Mouse (Mus musculus): Measurements from ENCODE around the gene Dcst1. TPM values are rescaled to one million over a fixed set of nuclear protein-coding genes. Genes with fewer than 3 reads are reported as not detected.
A peak's percentile ranks its signal among the peaks of the same experiment; 100 is the strongest.

The Dcst1 gene
- total and polyA plus RNA-seq, 2 experiments from 2014 or later = 0.29 to 0.50 TPM

DNA sequence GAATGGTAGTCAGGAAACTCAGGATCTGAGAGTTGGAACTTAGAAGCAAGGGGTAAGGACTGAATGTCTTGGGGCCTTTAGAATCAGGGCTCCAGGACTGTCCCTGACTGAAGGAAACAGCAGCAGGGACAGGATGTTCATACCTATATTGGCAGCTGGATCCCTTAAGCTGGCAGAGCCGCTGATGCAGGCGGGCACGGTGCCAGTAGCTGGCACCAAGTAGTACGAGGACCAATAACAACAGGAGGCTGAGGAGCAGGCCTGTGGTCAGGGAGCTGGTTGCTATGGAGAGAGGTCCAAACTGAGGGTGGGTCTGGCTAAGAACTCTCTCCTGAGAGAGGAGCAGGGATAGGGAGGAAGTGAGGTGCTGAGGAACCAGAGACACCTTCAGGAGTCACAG is 23.3 kb downstream of the Dcst1 start:
- H3K4me3 ChIP-seq (ENCODE audit: low read depth, low read length) = no peak overlapping the region
- WGBS = 70% methylated on average over 4 of the region's 4 CpGs
- H3K9me3 ChIP-seq (replicated peaks; ENCODE audit: control insufficient read depth, low read length) = no peaks in the 10 kb centered on the region
- H3K4me1 ChIP-seq (ENCODE audit: control insufficient read depth, insufficient read depth) = peaks cover 4% of the 10 kb centered on the region
- no peak overlapping the region for H3K27ac ChIP-seq (ENCODE audit: low read depth)
- DNase-seq (ENCODE audit: low spot score) = no peak
- H3K36me3 ChIP-seq (replicated peaks; ENCODE audit: control insufficient read depth, insufficient read depth, low read length) = peaks cover 22% of the 10 kb centered on the region
- no peak overlapping the region for H3K4me2 ChIP-seq (ENCODE audit: low read depth, low read length)
- TF ChIP-seq CTCF (IDR thresholded peaks at IDR 0.05; ENCODE audit: low read depth) (no peak), EP300 (IDR thresholded peaks at IDR 0.05; ENCODE audit: low read depth) (no peak)
- peaks cover 7% of the 10 kb centered on the region for H3K27me3 ChIP-seq (ENCODE audit: control insufficient read depth, insufficient read depth, low read length)
- no peak for ATAC-seq (ENCODE audit: insufficient read depth, low read depth)
- H3K9ac ChIP-seq (replicated peaks; ENCODE audit: low read depth, low read length) = no peak overlapping the region

DNA sequence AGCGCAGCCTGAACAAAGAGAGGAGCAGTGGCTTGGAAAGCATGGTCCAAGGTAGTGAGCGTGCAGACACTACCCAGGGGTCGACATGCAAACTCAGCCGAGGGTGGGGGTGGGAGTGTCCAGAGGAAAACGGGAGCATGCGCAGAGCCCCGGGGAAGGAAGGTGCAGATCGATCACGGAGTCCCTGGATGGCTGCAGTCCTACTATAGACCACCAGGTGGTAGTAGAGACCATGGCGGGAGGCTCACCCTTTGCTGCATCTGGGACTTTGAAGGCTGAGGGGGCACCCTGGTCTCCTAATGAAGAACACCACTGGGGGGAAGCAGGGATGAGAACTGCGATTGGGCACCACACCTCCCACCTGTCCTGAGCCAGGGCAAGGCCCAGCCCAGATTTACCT is 24.6 kb downstream of the Dcst1 start:
- no peak for TF ChIP-seq EP300 (IDR thresholded peaks at IDR 0.05; ENCODE audit: low read depth)
- peak; percentile 93 for TF ChIP-seq CTCF (IDR thresholded peaks at IDR 0.05; ENCODE audit: low read depth)
- Histone ChIP-seq H3K27me3 (ENCODE audit: control insufficient read depth, insufficient read depth, low read length) (peaks cover 7% of the 10 kb centered on the region), H3K9ac (replicated peaks; ENCODE audit: low read depth, low read length) (no peak overlapping the region), H3K9me3 (replicated peaks; ENCODE audit: control insufficient read depth, low read length) (no peaks in the 10 kb centered on the region), H3K4me2 (ENCODE audit: low read depth, low read length) (peak overlapping the region; percentile 16; the same call in 1 of the 2 replicates), H3K4me1 (ENCODE audit: control insufficient read depth, insufficient read depth) (peaks cover 5% of the 10 kb centered on the region), H3K27ac (ENCODE audit: low read depth) (no peak overlapping the region), H3K4me3 (ENCODE audit: low read depth, low read length) (no peak overlapping the region), H3K36me3 (replicated peaks; ENCODE audit: control insufficient read depth, insufficient read depth, low read length) (peaks cover 18% of the 10 kb centered on the region)
- DNase-seq (ENCODE audit: low spot score) (no peak), ATAC-seq (ENCODE audit: insufficient read depth, low read depth) (no peak)
- 9% methylated on average over 11 of the region's 11 CpGs for WGBS

- Histone ChIP-seq H3K9ac (replicated peaks; ENCODE audit: low read depth, low read length) (no peak overlapping the region), H3K36me3 (replicated peaks; ENCODE audit: control insufficient read depth, insufficient read depth, low read length) (peaks cover 8% of the 10 kb centered on the region; the same call in 1 of the 2 replicates), H3K27ac (ENCODE audit: low read depth) (no peak overlapping the region), H3K4me3 (ENCODE audit: low read depth, low read length) (no peak overlapping the region), H3K27me3 (ENCODE audit: control insufficient read depth, insufficient read depth, low read length) (peaks cover 7% of the 10 kb centered on the region), H3K4me1 (ENCODE audit: control insufficient read depth, insufficient read depth) (peaks cover 5% of the 10 kb centered on the region), H3K9me3 (replicated peaks; ENCODE audit: control insufficient read depth, low read length) (no peaks in the 10 kb centered on the region), H3K4me2 (ENCODE audit: low read depth, low read length) (no peak overlapping the region)
- DNase-seq (ENCODE audit: low spot score) (no peak), ATAC-seq (ENCODE audit: insufficient read depth, low read depth) (no peak)
- TF ChIP-seq CTCF (IDR thresholded peaks at IDR 0.05; ENCODE audit: low read depth) (peak; percentile 71), EP300 (IDR thresholded peaks at IDR 0.05; ENCODE audit: low read depth) (no peak)
- 20% methylated on average over 8 of the region's 8 CpGs for WGBS
Measured at GRCm38 (mm10) chr3:89339416-89339815, 25.6 kb downstream of the Dcst1 start.

GRCm38 (mm10) chr3:89337721-89338578 is 27.1 kb downstream of the Dcst1 start, which contains the start of gene Efna4:
TSS of gene Efna4 (minus strand) at chr3:89338028.
- Histone ChIP-seq H3K36me3 (replicated peaks; ENCODE audit: control insufficient read depth, insufficient read depth, low read length) (peaks cover 15% of the 10 kb centered on the region; the same call in 1 of the 2 replicates), H3K9me3 (replicated peaks; ENCODE audit: control insufficient read depth, low read length) (no peaks in the 10 kb centered on the region), H3K27ac (ENCODE audit: low read depth) (peak within 1 kb of the TSS; percentile 65), H3K4me1 (ENCODE audit: control insufficient read depth, insufficient read depth) (peaks cover 5% of the 10 kb centered on the region), H3K4me2 (ENCODE audit: low read depth, low read length) (peak within 1 kb of the TSS; percentile 95), H3K4me3 (ENCODE audit: low read depth, low read length) (peak within 1 kb of the TSS; percentile 84), H3K9ac (replicated peaks; ENCODE audit: low read depth, low read length) (peak within 1 kb of the TSS; percentile 83), H3K27me3 (ENCODE audit: control insufficient read depth, insufficient read depth, low read length) (peaks cover 7% of the 10 kb centered on the region)
- DNase-seq (ENCODE audit: low spot score) (peak; percentile 70), ATAC-seq (ENCODE audit: insufficient read depth, low read depth) (peak; percentile 74)
- 1% methylated on average over 38 of the region's 44 CpGs for WGBS
- TF ChIP-seq CTCF (IDR thresholded peaks at IDR 0.05; ENCODE audit: low read depth) = no peak
- no peak for TF ChIP-seq EP300 (IDR thresholded peaks at IDR 0.05; ENCODE audit: low read depth)

DNA sequence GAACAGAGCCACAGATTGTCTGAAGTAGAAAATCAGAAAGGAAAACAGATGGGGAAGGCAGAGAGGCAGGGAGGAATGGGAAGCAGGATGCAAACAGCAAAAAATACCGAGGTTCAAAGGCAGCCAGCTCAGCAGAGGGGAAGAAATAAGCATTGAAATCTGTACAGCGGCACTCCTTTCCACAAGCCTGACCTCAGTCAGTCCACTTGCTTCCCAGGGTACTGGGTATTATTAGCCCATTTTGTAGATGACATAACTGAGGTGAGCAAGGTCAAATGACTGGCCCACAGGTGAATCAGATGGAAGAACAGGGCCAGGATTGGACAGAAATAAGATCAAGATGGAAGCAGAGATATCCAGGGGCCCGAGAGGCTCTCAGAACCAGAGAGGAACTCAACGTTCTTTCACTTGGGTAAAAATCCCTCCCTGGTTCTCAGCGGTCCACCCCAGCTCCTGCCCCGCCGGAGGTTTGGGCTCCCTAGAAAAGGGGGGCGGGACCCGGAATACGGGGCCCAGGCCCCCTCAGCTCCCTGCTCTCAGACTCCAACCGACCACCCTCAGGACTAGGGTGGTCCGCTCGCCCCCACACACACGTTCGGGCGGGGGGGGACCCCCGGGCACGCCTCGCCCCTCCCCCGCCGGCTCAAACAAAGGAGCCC is 27.9 kb downstream of the Dcst1 start:
- no peaks in the 10 kb centered on the region for H3K9me3 ChIP-seq (replicated peaks; ENCODE audit: control insufficient read depth, low read length)
- DNase-seq (ENCODE audit: low spot score) (no peak), ATAC-seq (ENCODE audit: insufficient read depth, low read depth) (no peak)
- peak overlapping the region; percentile 65 for H3K27ac ChIP-seq (ENCODE audit: low read depth)
- H3K4me2 ChIP-seq (ENCODE audit: low read depth, low read length) = peak overlapping the region; percentile 95
- WGBS = 3% methylated on average over 20 of the region's 21 CpGs
- H3K4me3 ChIP-seq (ENCODE audit: low read depth, low read length) = peak overlapping the region; percentile 84
- peaks cover 5% of the 10 kb centered on the region for H3K4me1 ChIP-seq (ENCODE audit: control insufficient read depth, insufficient read depth)
- H3K9ac ChIP-seq (replicated peaks; ENCODE audit: low read depth, low read length) = peak overlapping the region; percentile 83
- H3K36me3 ChIP-seq (replicated peaks; ENCODE audit: control insufficient read depth, insufficient read depth, low read length) = peaks cover 10% of the 10 kb centered on the region; the same call in 1 of the 2 replicates
- H3K27me3 ChIP-seq (ENCODE audit: control insufficient read depth, insufficient read depth, low read length) = peaks cover 7% of the 10 kb centered on the region
- no peak for TF ChIP-seq EP300 (IDR thresholded peaks at IDR 0.05; ENCODE audit: low read depth)
- TF ChIP-seq CTCF (IDR thresholded peaks at IDR 0.05; ENCODE audit: low read depth) = no peak

Measured in heart, postnatal 0 days (tissue).